Mouse (Mus musculus) forebrain, postnatal 0 days (tissue): ENCODE results near the gene Plxna4. TPM values are rescaled to one million over a fixed set of nuclear protein-coding genes. Genes with fewer than 3 reads are reported as not detected.

ENCODE experiments used
- ATAC-seq: fragments of 200-750 bp; cut with Nextera tagmentation; 2 replicates; pipeline ENCODE4 v1.8.0; 2017; ENCODE audit warnings: mild to moderate bottlenecking, moderate library complexity
- DNase-seq: peaks from one replicate; pipeline ENCODE4 v3.0.0-alpha.2; 2015
- H3K27ac ChIP-seq: fragments of 300-500 bp; sonication (generic); 2 replicates; pipeline ENCODE4 v1.5.1; 2014; ENCODE audit warnings: low read depth, mild to moderate bottlenecking, antibody characterized with exemption, low read length, moderate library complexity, mixed read lengths
- H3K27me3 ChIP-seq: fragments of 300-500 bp; sonication (generic); 2 replicates; pipeline ENCODE4 v1.6.1; 2014; ENCODE audit warnings: mild to moderate bottlenecking, low read length, mixed read lengths; ENCODE audit not compliant: insufficient read depth
- H3K36me3 ChIP-seq: fragments of 300-500 bp; sonication (generic); 2 replicates; pipeline ENCODE4 v1.6.1; 2014; ENCODE audit warnings: mild to moderate bottlenecking, moderate library complexity; ENCODE audit not compliant: insufficient read depth
- H3K4me1 ChIP-seq: fragments of 300-500 bp; sonication (generic); 2 replicates; pipeline ENCODE4 v1.6.1; 2014; ENCODE audit warnings: antibody characterized with exemption; ENCODE audit not compliant: insufficient read depth
- H3K4me2 ChIP-seq: fragments of 300-500 bp; sonication (generic); 2 replicates; pipeline ENCODE4 v1.6.1; 2014; ENCODE audit warnings: low read depth, mild to moderate bottlenecking, moderate library complexity
- H3K4me3 ChIP-seq: fragments of 300-500 bp; sonication (generic); 2 replicates; pipeline ENCODE4 v1.5.1; 2014; ENCODE audit warnings: low read depth, low read length, mixed read lengths
- H3K9ac ChIP-seq: fragments of 300-500 bp; sonication (generic); 2 replicates; pipeline ENCODE4 v1.6.1; 2014; ENCODE audit warnings: mild to moderate bottlenecking
- H3K9me3 ChIP-seq: fragments of 300-500 bp; sonication (generic); 2 replicates; pipeline ENCODE4 v1.6.1; 2016; ENCODE audit warnings: low read length
- CTCF ChIP-seq: sonication (generic); IDR thresholded peaks from 2 replicates; pipeline ENCODE4 v1.5.1; 2016; ENCODE audit warnings: antibody characterized with exemption, control low read depth, low read depth
- whole genome bisulfite sequencing: fragments of 180-500 bp; shearing (Covaris S2); extraction: QIAGEN DNeasy Blood & Tissue Kit; methylation state at CpG from one replicate; pipeline ENCODE4 v1.1.7; 2014; 5-methylcytosine and 5-hydroxymethylcytosine counted together
- polyA plus RNA-seq: library from polyadenylated mRNA; unstranded; fragments of >200 nt; fragmentation: Nextera tagmentation; extraction: Ambion mirVana; gene quantifications from 2 replicates; pipeline ENCODE4 v1.2.1, GENCODE M21; 2015
- total RNA-seq: library from RNA; depleted of rRNA; stranded (reverse); fragments of >200 nt; gene quantifications from 2 replicates; pipeline ENCODE4 v1.2.3, GENCODE M21; 2014

Gene Plxna4
- total and polyA plus RNA-seq, 2 experiments from 2014 or later: 12.0 to 51.5 TPM

GRCm38 (mm10) chr6:32105547-32106275, 482.3 kb downstream of the Plxna4 start:
- 39% methylated on average over 9 of the region's 9 CpGs for WGBS
- ATAC-seq (peak; percentile 50), DNase-seq (peak; percentile 10)
- no peak for TF ChIP-seq CTCF
- Histone ChIP-seq H3K9ac (no peak overlapping the region), H3K36me3 (no peaks in the 10 kb centered on the region), H3K4me3 (no peak overlapping the region), H3K9me3 (no peaks in the 10 kb centered on the region), H3K27ac (no peak overlapping the region), H3K27me3 (no peaks in the 10 kb centered on the region), H3K4me1 (no peaks in the 10 kb centered on the region), H3K4me2 (no peak overlapping the region)
